Mouse (Mus musculus): ENCODE measurements around the gene Baiap2l2.

Baiap2l2 gene

DNA sequence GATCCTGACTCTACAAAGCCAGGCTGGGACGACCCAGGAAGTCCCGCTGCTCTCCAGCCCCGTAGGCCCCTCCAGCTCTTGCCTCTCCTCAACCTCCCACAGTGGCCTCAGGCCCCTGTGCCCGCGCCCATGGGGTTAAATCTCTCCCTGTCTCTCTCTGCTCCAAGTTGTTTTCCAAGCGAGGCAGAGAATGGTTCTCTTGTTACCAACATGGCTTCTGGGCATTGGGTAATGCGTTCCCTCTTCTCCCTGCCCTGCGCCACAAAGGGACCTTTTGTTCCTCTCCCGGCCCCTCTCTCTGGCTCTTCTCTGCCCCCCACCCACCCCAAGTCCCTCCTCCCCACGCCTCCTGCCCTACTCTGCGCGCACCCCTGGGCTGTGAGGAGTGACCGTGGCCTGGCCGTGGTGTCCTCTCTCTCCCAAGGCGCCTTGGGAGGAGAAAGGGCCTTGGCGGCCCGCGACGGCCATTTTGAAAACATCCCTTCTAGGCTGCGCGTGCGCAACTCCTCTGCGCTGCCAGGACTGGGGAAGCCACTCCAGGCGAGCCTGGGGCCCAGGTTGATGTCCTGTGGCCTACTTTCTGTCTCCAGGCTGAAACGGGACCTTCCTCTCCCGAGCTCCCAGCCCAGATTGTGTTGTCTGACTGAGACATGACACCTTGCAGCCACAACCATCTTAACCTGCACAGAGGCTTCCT is 72.4 kb downstream of the Baiap2l2 start:
- no peak for DNase-seq (ENCODE audit: low spot score)

DNA sequence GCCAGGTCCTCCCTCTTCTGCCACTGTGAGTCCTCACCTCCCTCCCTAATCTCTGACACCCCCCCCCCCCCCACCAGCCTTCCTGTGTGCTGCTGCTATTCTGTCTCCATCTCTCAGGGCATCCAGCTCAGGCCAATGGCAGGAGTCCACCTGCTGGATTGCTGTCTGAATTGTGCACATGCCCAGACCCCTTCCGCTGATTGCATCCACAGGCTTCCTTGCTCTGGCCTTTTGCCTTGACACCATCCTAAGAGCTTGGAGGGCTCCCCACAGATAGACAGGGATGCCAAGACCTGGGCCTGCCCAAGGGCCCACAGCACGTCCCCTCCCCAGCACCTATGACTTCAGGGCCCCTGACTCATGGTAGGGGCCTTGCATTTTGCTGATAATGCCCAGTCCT is 75.0 kb downstream of the Baiap2l2 start:
- no peak for DNase-seq (ENCODE audit: low spot score)

DNA sequence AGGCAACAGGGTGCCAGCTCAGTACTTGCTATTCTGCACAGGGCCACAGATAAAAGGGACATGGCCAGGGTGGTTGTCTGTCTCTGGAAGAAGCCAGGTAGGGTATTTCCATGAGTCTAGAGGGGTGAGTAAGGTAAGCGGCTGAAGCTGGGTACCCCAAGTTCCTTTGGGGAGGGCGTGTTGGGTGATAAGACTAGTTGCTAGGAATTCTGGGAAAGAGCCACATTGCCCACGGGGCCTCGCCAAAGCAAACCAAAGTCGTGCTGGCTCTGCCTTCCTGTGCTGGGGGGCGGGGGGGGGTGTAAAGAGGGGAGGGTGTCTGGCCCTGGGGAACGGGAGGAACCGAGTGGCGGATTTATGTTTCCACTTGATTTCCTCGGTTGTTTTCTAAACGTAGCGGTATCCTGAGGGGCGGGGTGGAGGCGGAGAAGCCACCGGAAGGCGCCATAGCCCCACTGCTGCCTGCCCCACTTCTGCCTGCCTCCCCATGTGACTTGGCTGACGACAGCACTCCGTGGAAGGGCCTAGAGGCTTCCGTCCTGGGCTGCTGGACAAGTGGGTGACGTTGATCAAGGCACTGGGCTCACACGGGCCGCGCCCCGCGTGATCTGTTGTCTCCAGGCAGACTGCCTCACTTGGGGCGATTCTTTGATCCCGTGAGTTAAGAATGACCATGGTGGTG is 76.4 kb downstream of the Baiap2l2 start:
- DNase-seq (ENCODE audit: low spot score): no peak

DNA sequence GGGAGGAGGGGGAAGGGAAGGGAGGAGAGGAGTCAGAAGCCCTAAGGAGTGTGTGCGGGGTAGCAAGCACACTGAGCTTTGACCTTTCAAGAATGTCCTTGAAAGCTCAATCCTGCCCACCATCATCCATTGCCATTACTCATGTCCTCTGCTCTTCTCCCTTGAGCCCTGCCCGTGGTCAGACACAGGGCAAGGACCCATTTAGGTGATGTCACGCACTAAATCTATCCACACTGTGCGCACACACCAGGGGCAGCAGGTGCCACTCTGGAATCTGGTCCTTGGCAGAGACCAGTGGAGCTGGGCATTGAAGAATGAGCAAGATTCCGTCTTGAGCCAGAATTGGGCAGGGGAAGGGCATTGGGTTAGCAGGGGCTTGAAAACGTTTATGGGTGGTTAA is 77.1 kb downstream of the Baiap2l2 start:
- DNase-seq (ENCODE audit: low spot score): no peak
